Mouse (Mus musculus): ENCODE measurements around the gene P2ry1.

Gene P2ry1

GRCm38 (mm10) chr3:61002587-61003501 lies at the start of gene P2ry1:
Gene P2ry1, plus strand, starts transcription at chr3:61002795.
- DNase-seq (ENCODE audit: low spot score), result peak; percentile 90

- no peak for DNase-seq (ENCODE audit: low spot score)
These were observed 49.3 kb upstream of the P2ry1 start for GRCm38 (mm10) chr3:60953199-60953736.

- DNase-seq (ENCODE audit: low spot score), result no peak
These were observed 48.5 kb upstream of the P2ry1 start for GRCm38 (mm10) chr3:60954073-60954472.

- no peak for DNase-seq (ENCODE audit: low spot score)
These were observed 43.8 kb upstream of the P2ry1 start for GRCm38 (mm10) chr3:60958769-60959168.

DNA sequence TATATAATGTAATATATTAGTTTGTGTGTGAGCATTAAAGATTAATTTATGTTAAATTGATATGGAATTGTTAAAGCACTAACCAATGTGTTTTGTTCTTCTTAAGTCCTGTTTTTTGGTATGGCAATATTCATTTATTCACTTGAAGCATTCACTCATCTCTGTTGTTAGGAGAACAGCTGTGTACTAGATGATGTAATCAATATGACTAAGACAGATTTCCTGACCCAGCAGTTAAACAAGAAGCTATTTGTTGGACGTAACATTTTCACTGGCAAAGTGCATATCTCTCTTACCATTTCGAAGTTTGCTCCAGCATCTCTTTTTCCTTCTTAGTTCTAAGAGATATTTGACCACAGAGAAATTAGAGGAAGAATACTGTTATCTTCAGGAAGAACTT lies 37.5 kb upstream of the P2ry1 start:
- no peak for DNase-seq (ENCODE audit: low spot score)

GRCm38 (mm10) chr3:60974944-60975343 lies 27.7 kb upstream of the P2ry1 start:
- DNase-seq (ENCODE audit: low spot score), result no peak

DNA sequence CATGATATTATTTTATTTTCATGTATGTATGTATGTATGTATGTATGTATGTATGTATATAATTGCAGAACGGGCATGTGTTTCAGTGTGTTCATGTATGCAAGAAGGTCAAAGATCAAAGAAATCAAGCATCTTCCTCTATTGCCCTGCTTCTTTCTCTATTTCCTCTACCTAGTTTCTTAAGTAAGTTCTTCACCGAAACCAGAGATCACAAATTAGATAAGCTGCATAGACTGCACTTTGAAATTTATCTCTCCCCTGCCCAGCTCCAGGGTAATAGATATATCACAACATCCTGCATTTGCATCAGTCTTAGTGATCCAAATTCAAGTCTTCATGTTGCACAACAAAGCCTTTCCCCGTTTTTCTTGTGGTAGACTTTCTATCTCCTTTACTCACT lies 20.5 kb upstream of the P2ry1 start:
- DNase-seq (ENCODE audit: low spot score), result no peak

GRCm38 (mm10) chr3:60998064-60998463 lies 4.5 kb upstream of the P2ry1 start:
- no peak for DNase-seq (ENCODE audit: low spot score)

GRCm38 (mm10) chr3:60999715-61000114 lies 2.9 kb upstream of the P2ry1 start:
- DNase-seq (ENCODE audit: low spot score), result no peak

- DNase-seq (ENCODE audit: low spot score), result no peak
These were observed 1.8 kb upstream of the P2ry1 start for GRCm38 (mm10) chr3:61000747-61001146.

- peak; percentile 67 for DNase-seq (ENCODE audit: low spot score)
These were observed 576 bp upstream of the P2ry1 start for GRCm38 (mm10) chr3:61001852-61002586.

GRCm38 (mm10) chr3:61004611-61005010 lies 2.0 kb downstream of the P2ry1 start:
- no peak for DNase-seq (ENCODE audit: low spot score)

- DNase-seq (ENCODE audit: low spot score), result no peak
These were observed 9.1 kb downstream of the P2ry1 start for GRCm38 (mm10) chr3:61011660-61012059.

GRCm38 (mm10) chr3:61012550-61012949 lies 10.0 kb downstream of the P2ry1 start:
- DNase-seq (ENCODE audit: low spot score), result no peak

DNA sequence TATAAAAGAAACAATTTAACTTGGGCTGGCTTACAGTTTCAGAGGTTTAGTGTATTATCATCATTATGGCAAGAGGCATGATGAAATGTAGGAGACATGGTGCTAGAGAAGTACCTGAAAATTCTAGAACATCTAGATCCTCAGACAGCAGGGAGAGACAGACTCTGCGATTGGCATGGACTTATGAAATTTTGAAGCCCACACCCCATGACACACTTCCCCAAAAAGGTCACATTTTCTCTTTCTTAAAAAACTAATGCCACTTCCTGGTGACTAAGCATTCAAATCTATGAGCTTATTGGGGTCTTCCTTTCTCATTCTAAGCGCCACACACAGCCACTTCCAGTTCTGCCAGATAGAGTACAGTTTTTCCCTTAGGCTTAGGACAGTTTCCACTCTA lies 14.1 kb downstream of the P2ry1 start:
- DNase-seq (ENCODE audit: low spot score), result no peak

DNA sequence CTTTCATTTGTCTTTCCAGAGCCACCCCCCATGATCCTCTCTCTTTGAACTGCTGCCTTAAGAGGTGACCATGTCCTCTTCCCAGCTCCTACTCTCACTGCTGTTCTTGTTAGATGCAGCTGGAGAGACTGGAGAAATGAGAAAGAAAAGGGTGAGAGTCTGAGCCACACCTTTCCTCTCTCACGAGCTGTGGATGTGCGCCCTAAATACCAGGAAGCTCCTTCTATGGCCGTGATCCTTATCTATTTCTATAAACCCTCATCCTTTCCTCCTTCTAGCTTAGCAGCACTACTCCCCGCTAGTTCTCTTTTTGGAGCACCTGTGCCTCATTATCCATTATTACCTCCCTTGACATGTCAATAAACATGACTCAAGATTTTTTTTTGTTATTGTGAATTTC lies 29.5 kb downstream of the P2ry1 start:
- no peak for DNase-seq (ENCODE audit: low spot score)

- DNase-seq (ENCODE audit: low spot score), result peak; percentile 62
These were observed 33.0 kb downstream of the P2ry1 start for GRCm38 (mm10) chr3:61035633-61036032.

DNA sequence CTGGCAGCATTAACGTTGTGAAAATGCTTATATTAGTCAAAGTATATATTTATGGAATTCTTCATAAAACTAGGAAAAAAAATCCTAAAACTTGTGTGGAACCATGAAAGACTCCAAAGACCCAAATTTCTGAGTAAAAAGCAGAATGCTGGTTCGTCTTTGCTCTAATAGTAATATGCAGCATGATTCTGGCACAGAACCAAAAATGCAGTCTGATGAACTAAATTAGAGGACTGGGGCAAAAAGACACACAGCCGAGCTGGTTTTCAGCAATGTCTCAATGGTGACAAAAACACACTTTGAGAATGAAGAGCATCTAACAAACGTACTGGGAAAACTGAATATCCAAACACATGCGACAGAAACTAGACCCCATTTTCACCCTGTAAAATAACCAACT lies 37.3 kb downstream of the P2ry1 start:
- no peak for DNase-seq (ENCODE audit: low spot score)

DNA sequence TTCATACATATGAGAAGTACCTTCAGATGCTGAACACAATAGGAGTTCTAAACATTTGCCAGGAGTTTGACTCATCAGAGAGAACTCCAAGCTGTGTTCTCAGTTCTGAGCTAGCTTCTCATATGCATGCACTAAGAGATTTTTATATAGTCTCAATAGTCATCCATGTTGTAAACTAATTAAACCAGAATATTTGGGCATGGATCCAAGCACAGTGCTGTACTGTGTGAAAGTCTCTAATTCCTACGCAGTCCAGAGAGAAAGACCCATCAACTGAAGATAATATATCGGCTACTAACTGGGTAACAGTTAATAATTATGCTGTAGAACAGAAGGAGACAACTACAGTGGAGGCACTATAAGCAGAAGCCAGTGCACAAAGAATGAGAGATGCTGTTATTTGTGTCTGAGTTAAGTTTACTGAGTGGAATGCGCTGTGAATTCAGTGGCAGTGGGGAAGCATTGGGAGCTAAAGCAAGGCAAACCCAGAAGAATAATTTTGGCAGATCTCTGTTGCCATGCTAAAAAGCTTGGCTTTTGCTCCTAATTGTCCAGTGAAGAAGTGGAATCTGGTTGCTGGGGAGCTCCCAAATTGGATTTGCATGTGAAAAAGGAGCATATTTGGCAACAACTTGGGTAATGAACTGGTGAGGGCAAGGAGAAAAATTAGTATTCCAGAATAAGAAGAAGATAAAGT lies 47.5 kb downstream of the P2ry1 start:
- DNase-seq (ENCODE audit: low spot score), result no peak
